ENCODE assay signal across 18 mouse cellular contexts in the genomic region with DNA sequence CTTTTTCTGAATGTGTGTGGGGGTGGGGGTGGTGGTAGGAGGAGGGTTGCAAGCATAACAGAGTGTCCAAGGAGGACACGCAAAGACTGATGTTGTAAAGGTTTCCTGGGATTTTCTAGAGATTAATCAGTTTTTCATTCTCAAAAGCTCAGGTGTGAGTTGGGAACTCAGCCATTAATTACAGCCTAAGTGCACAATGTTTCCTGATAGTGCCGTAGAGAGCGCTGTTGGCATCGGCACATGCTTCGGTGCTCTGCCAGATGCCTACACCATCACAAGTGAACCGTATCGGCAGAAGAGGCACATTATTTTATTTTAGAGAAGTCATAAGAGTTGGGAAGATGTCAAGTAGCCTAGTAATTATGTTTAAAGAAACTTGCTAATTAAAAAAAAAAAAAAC.
DNase-seq lines count a peak whose midpoint lies in the region; TF ChIP-seq lines count a peak whose summit lies in the region.
"Had no signal": no experiment of that assay in that cellular context is flagged by ENCODE, and none has a peak within 500 bp of the region (broad histone marks: within the 10 kb centered on the region; RNA-seq: fewer than 3 reads in every experiment).

No protein-coding gene starts in this region.

- intact Hi-C loops in left cerebral cortex, postnatal 4 days (cut with DNase I), result no loop called here
- intact Hi-C loops in left cerebral cortex, adult 2 months (cut with DNase I), result no loop called here

- no peak overlapping the region for H3K4me3 ChIP-seq in left cerebral cortex, adult 2 months
- H3K4me3 ChIP-seq: embryonic facial prominence, embryonic 13.5 days; forebrain, embryonic 10.5 days; forebrain, embryonic 13.5 days; hindbrain, embryonic 12.5 days had no signal

- peak; percentile 39 to 50 for DNase-seq in cerebellum, postnatal 14 days
- no peak for DNase-seq in cerebellum, postnatal 4 days (ENCODE audit: low spot score in 2 of 2)
- peak; percentile 39 for DNase-seq in left cerebral cortex, postnatal 4 days
- no peak for DNase-seq in left cerebral cortex, adult 2 months (ENCODE audit: extremely low spot score in 1 of 2, low spot score in 2 of 2)
- DNase-seq in brain, embryonic 14.5 days (ENCODE audit: low read depth), result peak; percentile 13
- DNase-seq in adrenal gland, postnatal 10 days, result no peak
- DNase-seq: adrenal gland, adult 2 months; adrenal gland, postnatal 25 days; cerebellum, adult 11-12 months; cerebellum, adult 9-11 months; gastrocnemius, postnatal 10 days; gastrocnemius, postnatal 36 days; heart, adult 11 months; kidney, adult 2 months had no signal

- H3K27ac ChIP-seq in left cerebral cortex, adult 2 months, result no peak overlapping the region
- H3K27ac ChIP-seq: embryonic facial prominence, embryonic 13.5 days; forebrain, embryonic 10.5 days; forebrain, embryonic 13.5 days; hindbrain, embryonic 12.5 days had no signal

- TF ChIP-seq POLR2A in brain, embryonic 14.5 days (IDR thresholded peaks at IDR 0.05; ENCODE audit: borderline replicate concordance, extremely low read depth, insufficient read depth, insufficient read length, poor library complexity, severe bottlenecking), result no peak

- TF ChIP-seq CTCF in left cerebral cortex, adult 2 months (IDR thresholded peaks at IDR 0.05), result no peak
- TF ChIP-seq CTCF in brain, embryonic 14.5 days (IDR thresholded peaks at IDR 0.05; ENCODE audit: borderline replicate concordance, extremely low read depth, insufficient read depth, insufficient read length), result no peak

Comparison
In these comparisons a context has a peak if more than half of its experiments do, and no peak if none do; other contexts are left out.
1. DNase-seq: peak in cerebellum, postnatal 14 days (2 of 2), left cerebral cortex, postnatal 4 days (single experiment) and brain, embryonic 14.5 days (single experiment); none in cerebellum, postnatal 4 days (0 of 2), left cerebral cortex, adult 2 months (0 of 2) and adrenal gland, postnatal 10 days (single experiment).